Mouse (Mus musculus): Measurements from ENCODE around the gene Aida. TPM values are rescaled to one million over a fixed set of nuclear protein-coding genes. Genes with fewer than 3 reads are reported as not detected.

Gene Aida
- polyA plus RNA-seq, 1 experiment from 2014 or later = 67.2 TPM

GRCm38 (mm10) chr1:183368601-183369400 is 72.4 kb downstream of the Aida start:
- no peaks in the 10 kb centered on the region; the same call in 1 of the 2 replicates for H3K27me3 ChIP-seq
- peaks cover 21% of the 10 kb centered on the region for H3K36me3 ChIP-seq
- peak overlapping the region; percentile 95 for H3K4me3 ChIP-seq
- H3K27ac ChIP-seq = peak overlapping the region; percentile 79
- peaks cover 31% of the 10 kb centered on the region for H3K4me1 ChIP-seq
- under 1% methylated on average over 52 of the region's 56 CpGs for WGBS
- peak; percentile 72 for ATAC-seq (ENCODE audit: low FRiP score, low read depth)
- peak overlapping the region; percentile 90 for H3K4me2 ChIP-seq (replicated peaks)
- H3K9ac ChIP-seq = peak overlapping the region; percentile 91
- H3K9me3 ChIP-seq = no peaks in the 10 kb centered on the region

- peak within 1 kb of the TSS; percentile 91 for H3K9ac ChIP-seq
- H3K27ac ChIP-seq = peak within 1 kb of the TSS; percentile 79
- ATAC-seq (ENCODE audit: low FRiP score, low read depth) = peak; percentile 99
- peaks cover 31% of the 10 kb centered on the region for H3K4me1 ChIP-seq
- H3K36me3 ChIP-seq = peaks cover 13% of the 10 kb centered on the region
- no peaks in the 10 kb centered on the region; the same call in 1 of the 2 replicates for H3K27me3 ChIP-seq
- H3K9me3 ChIP-seq = no peaks in the 10 kb centered on the region
- H3K4me3 ChIP-seq = peak within 1 kb of the TSS; percentile 95
- H3K4me2 ChIP-seq (replicated peaks) = peak within 1 kb of the TSS; percentile 90
- WGBS = under 1% methylated on average over 49 of the region's 51 CpGs
Measured at GRCm38 (mm10) chr1:183369427-183370014, 73.1 kb downstream of the Aida start, which contains the start of gene Mia3. Mia3 (minus strand) TSS chr1:183369553.

- Histone ChIP-seq H3K4me3 (no peak overlapping the region), H3K27ac (no peak overlapping the region), H3K9me3 (peaks cover 5% of the 10 kb centered on the region; the same call in 1 of the 2 replicates), H3K9ac (no peak overlapping the region), H3K27me3 (no peaks in the 10 kb centered on the region; the same call in 1 of the 2 replicates), H3K4me1 (peaks cover 6% of the 10 kb centered on the region; the same call in 1 of the 2 replicates), H3K36me3 (no peaks in the 10 kb centered on the region), H3K4me2 (replicated peaks) (no peak overlapping the region)
- WGBS = 81% methylated on average over 5 of the region's 5 CpGs
- no peak for ATAC-seq (ENCODE audit: low FRiP score, low read depth)
Measured at GRCm38 (mm10) chr1:183374728-183375127, 78.3 kb downstream of the Aida start.

Other genes starting within 250 kb of the Aida start
- gene Disp1, start 75.1 kb upstream of the Aida start, polyA plus RNA-seq (2015; fragmentation: Nextera tagmentation; extraction: Ambion mirVana) = 29.3 and 34.0 TPM in 2 replicates
- 33.5 and 36.2 TPM in 2 replicates for gene Brox, start 679 bp downstream of the Aida start, polyA plus RNA-seq (2015; fragmentation: Nextera tagmentation; extraction: Ambion mirVana)
- gene Mia3, start 73.0 kb downstream of the Aida start, polyA plus RNA-seq (2015; fragmentation: Nextera tagmentation; extraction: Ambion mirVana) = 114 and 131 TPM in 2 replicates
- gene Taf1a, start 92.4 kb downstream of the Aida start, polyA plus RNA-seq (2015; fragmentation: Nextera tagmentation; extraction: Ambion mirVana) = 21.9 and 24.4 TPM in 2 replicates
- gene Hhipl2, start 121.6 kb downstream of the Aida start, polyA plus RNA-seq (2015; fragmentation: Nextera tagmentation; extraction: Ambion mirVana) = 0.14 and 0.59 TPM in 2 replicates

All from limb, embryonic 13.5 days (tissue).